Mouse (Mus musculus) induced T-regulatory cell, adult 2 months (primary cell): ENCODE data around the gene Coro2b.

Source experiments
- DNase-seq: peaks from one replicate; pipeline ENCODE4 v3.0.0-alpha.2; 2012; ENCODE audit warnings: low read depth

Gene Coro2b

DNA sequence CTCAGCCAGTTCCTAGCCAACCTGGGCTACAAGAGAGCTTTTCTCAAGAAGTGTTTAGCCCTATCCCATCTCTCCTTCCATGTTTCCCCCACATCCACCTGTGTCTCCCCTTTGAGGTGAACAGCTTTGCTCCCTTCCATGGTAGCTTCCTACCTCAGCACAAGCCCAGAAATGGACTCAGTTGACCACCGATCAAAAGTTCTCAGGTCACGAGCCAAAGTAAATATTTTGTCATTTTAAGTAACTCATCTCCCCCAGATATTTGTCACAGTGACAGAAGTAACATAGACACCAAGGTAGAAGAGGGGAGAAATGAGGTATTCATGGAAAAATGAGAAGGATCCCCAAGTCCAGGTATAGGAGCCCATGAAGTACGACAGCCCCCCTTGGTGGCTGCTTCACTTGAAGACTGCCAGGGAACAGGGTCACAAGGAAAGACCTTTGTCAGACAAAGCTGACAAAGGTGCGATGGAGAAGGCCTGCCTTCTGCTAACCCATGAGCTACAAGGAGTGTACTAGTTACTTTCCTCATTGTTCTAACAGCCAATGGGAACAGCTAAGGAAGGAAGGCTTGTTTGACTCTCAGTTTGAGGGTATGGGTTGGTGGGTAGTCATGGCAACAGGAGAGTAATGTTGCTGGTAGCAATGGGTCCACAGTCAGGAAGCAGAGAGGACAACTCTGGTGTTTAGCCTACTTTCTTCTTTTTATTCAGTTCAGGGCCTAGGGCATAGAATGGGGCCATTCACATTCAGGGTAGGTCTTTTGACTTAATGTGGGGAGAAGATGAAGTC lies 150.9 kb downstream of the Coro2b start:
- DNase-seq = no peak

DNA sequence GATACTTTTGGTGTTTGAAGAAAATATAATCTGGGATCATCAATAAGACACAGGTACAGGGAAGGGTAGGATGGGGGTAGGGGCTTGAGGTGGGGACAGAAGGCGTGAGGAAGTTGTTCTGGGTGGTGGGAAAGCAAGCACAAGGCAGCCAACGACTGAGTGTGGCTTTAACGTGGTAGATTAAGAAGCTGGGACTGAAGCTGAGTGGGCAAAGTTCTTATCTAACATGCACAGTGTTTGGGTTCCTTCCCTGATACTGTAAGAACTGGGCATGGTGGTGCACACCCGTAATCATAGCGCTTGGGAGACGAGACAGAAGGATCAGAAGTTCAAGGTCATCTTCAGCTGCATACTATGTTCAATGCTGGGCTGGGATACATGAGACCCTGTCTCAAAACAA lies 151.8 kb downstream of the Coro2b start:
- DNase-seq = no peak

DNA sequence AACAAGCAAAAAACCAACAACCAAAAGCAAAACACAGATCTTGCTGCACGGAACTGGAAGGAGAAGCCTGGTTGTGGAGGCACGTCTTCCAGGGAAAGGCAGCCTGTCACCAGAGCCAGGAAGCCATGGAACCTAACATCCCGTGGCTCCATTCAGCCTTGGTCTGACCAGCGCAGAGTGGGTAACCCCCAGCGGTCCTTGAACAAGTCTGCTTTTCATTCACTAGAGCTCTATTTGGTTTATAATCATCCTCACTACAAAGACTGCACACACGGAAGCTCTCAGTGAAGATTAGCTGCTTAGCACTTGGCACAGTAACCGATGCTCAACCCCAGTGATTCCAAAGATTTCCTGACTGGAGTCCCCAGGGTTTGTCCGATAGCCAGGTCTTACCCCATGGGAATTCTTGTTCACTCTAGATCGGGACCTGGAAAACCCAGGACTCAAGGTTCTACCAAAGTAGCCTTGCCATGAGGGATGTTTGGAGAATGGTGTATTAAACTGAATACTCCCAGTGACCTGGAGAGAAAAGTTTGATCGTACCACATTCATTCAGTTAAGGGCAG lies 154.2 kb downstream of the Coro2b start:
- DNase-seq = no peak

DNA sequence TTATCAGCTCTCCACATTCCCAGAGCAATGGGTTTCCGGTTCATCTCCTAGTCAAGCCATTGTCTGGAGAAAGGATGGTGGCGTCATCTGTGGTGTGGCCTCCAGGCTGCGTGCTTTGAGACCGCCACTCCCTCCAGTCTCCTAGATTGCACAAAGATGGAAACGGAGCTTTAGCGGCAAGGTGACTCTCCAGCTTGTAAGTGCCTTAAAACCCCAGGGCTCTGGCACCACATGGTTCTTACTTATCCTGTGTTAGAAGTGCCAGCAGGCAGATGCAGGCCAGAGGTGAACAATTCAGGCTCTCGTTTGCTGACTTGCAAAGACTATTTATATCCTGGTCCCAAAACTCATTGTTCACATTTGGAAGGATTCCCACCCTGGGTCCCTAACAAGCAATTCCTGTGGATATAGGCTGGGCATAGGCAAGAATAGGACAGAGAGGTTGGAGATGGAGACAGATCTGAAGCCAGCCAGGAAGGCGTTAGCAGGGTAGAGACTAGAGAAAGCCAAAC lies 155.4 kb downstream of the Coro2b start:
- DNase-seq = no peak

GRCm38 (mm10) chr9:62380351-62380750 lies 156.5 kb downstream of the Coro2b start:
- no peak for DNase-seq

- no peak for DNase-seq
These were observed 158.9 kb downstream of the Coro2b start for GRCm38 (mm10) chr9:62377897-62378296.

- DNase-seq = no peak
These were observed 162.6 kb downstream of the Coro2b start for GRCm38 (mm10) chr9:62374276-62374675.

- DNase-seq = peak; percentile 82
These were observed 163.4 kb downstream of the Coro2b start for GRCm38 (mm10) chr9:62373222-62374123.

DNA sequence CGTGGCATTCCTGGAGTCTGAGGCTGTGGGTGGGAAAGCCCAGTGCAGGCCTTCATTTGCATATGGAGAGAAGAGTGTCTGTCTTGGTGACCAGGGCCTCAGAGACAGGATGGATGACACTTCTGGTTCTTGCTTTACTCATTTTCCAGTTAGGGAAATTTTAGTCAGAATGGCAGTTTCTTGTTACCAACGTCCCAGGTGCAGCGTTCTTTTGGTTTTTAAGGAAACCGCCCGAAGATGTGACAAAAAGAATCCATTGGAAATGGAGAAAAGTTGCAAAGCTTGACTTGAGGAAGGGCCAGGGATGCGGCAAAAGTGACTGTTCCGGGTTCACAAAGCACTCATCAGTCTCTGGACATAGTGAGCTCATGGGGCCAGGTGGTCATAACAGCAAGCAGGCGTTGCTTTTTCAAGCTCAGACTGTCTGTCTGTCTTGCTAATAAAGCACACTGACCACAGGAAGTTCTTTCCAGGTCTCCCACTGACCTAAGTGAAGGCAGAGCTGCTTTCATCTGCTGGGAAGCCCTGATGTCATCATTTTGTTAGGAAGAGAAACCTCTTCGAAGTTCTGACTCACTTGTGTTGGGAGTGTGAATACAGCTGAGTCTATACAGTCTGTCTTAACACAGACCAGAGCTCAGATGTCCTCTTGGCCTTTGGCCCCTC lies 164.2 kb downstream of the Coro2b start:
- DNase-seq = peak; percentile 58

DNA sequence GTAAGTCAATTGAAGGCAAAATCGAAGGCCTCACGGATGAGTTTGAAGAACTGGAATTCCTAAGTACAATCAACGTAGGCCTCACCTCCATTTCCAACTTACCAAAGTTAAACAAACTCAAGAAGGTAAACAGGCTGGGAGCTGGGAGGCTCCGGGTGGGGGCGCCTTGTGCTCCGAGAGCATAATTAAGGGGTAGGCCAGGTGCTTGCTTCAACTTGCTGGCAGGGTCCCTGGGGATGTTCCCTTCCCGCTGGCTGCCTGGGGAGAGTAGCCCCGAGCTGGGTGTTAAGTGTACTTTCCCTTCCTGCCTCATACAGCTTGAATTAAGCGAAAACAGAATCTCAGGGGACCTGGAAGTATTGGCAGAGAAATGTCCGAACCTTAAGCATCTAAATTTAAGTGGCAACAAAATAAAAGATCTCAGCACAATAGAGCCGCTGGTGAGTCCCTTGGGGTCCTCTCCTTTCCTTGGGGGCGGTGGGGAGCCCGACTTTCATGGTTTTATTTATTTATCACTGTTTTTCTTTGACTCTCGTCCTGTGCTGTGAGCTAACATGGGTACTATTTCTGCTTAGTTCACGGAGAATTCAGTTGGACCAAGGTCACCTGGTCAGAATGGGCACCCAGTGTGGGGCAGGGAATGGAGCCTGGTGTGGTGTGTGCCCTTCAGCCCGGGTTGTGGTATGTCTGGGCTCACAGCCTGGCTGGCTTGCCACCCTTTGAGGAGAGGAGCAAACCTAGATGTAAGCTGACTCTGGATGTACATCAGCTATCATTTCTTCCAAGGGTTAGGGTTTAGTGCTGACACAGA lies 164.9 kb downstream of the Coro2b start:
- no peak for DNase-seq

DNA sequence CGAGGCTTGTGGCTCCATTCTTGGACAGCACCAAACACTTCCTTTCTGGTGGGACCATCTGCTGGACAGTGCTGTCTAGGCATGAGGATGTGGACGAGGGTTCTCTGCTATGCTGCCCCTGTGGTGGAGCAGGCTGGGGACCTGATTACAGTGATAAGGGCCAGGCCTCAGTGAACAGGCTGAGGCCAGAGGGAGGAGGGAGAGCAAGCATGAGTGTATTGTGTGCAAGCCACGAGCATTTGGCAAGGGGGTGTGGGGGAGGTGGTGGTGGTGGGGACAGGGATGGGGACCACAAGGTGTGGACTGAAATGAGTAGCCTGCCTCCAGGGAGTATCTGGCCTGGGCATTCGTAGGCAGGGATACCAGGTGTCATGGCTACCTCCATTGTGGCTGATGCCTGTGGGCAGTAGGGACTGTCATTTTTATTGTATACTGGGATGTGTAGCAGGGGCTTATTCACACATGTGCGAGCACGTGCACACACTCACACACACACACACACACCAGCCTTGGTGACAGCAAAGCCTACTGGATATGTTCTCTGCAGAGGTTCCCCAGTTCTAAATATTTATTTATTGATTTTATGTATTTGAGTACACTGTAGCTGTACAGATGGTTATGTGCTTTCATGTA lies 166.1 kb downstream of the Coro2b start:
- DNase-seq = peak; percentile 37

- DNase-seq = no peak
These were observed 166.7 kb downstream of the Coro2b start for GRCm38 (mm10) chr9:62370186-62370585.
